Mouse (Mus musculus) thymus, postnatal 14 days (tissue): ENCODE data around the gene Car6.

Source experiments
- DNase-seq: peaks from one replicate; pipeline ENCODE4 v3.0.0; 2021

Gene Car6

GRCm38 (mm10) chr4:150201232-150201631 is at the start of gene Car6:
Car6 (minus strand) TSS chr4:150201332.
- no peak for DNase-seq

GRCm38 (mm10) chr4:150249731-150250270 is 48.7 kb upstream of the Car6 start:
- DNase-seq: no peak

GRCm38 (mm10) chr4:150248917-150249316 is 47.8 kb upstream of the Car6 start:
- no peak for DNase-seq

- DNase-seq: peak; percentile 66
These were observed 46.9 kb upstream of the Car6 start for GRCm38 (mm10) chr4:150248009-150248408.

GRCm38 (mm10) chr4:150245876-150246275 is 44.7 kb upstream of the Car6 start:
- DNase-seq: no peak

- no peak for DNase-seq
These were observed 41.6 kb upstream of the Car6 start for GRCm38 (mm10) chr4:150242745-150243144.

- no peak for DNase-seq
These were observed 40.6 kb upstream of the Car6 start for GRCm38 (mm10) chr4:150241708-150242107.

- no peak for DNase-seq
These were observed 39.3 kb upstream of the Car6 start for GRCm38 (mm10) chr4:150240381-150240886.

- DNase-seq: peak; percentile 89
These were observed 38.8 kb upstream of the Car6 start for GRCm38 (mm10) chr4:150239951-150240368.

- peak; percentile 56 for DNase-seq
These were observed 38.4 kb upstream of the Car6 start for GRCm38 (mm10) chr4:150239503-150239902.

GRCm38 (mm10) chr4:150239087-150239480 is 38.0 kb upstream of the Car6 start:
- DNase-seq: no peak

- DNase-seq: no peak
These were observed 37.4 kb upstream of the Car6 start for GRCm38 (mm10) chr4:150238433-150239086.

- peak; percentile 45 for DNase-seq
These were observed 36.7 kb upstream of the Car6 start for GRCm38 (mm10) chr4:150237636-150238361.

- DNase-seq: peak; percentile 96
These were observed 35.7 kb upstream of the Car6 start, which contains the start of gene Eno1 for GRCm38 (mm10) chr4:150236521-150237481. Eno1 (plus strand) TSS chr4:150236721.

- DNase-seq: no peak
These were observed 34.9 kb upstream of the Car6 start for GRCm38 (mm10) chr4:150236031-150236430.

GRCm38 (mm10) chr4:150235585-150235984 is 34.5 kb upstream of the Car6 start:
- DNase-seq: no peak

GRCm38 (mm10) chr4:150234599-150235327 is 33.6 kb upstream of the Car6 start:
- no peak for DNase-seq

GRCm38 (mm10) chr4:150231871-150232270 is 30.7 kb upstream of the Car6 start:
- no peak for DNase-seq

GRCm38 (mm10) chr4:150230460-150231407 is 29.6 kb upstream of the Car6 start:
- DNase-seq: no peak

GRCm38 (mm10) chr4:150229747-150230390 is 28.7 kb upstream of the Car6 start:
- DNase-seq: no peak
